Mouse (Mus musculus) heart, postnatal 10 days (tissue): ENCODE data around the gene Hoxc4. TPM values are rescaled to one million over a fixed set of nuclear protein-coding genes. Genes with fewer than 3 reads are reported as not detected.

ENCODE experiments used
- DNase-seq, 2 experiments: peaks; one replicate each; pipeline ENCODE4 v3.0.0; 2021
- intact Hi-C: fragments of 180-260 bp; cut with DNase I; formaldehyde crosslinking; loops from one replicate; pipeline ENCODE4 v1.15.1; 2025
- microRNA-seq, 2 experiments: library from miRNA; unstranded; fragments of <30 nt; microRNA quantifications; one replicate each; pipeline ENCODE4 v1.2.0; 2022
- total RNA-seq, 2 experiments: library from RNA; stranded (reverse); gene quantifications; 2 replicates each; pipeline ENCODE4 v1.2.3; 2021

Gene Hoxc4
- total RNA-seq, 2 experiments from 2014 or later: 0.24 TPM; not detected in 1

GRCm38 (mm10) chr15:103065642-103066041 lies 46.9 kb downstream of the Hoxc4 start:
- intact Hi-C loops: no loop called here
- no peak for DNase-seq

- DNase-seq: no peak
- intact Hi-C loops: no loop called here
These were observed 49.0 kb downstream of the Hoxc4 start for GRCm38 (mm10) chr15:103067701-103068100.

- DNase-seq: no peak
- intact Hi-C loops: no loop called here
These were observed 50.4 kb downstream of the Hoxc4 start for GRCm38 (mm10) chr15:103069173-103069572.

- no peak for DNase-seq
- intact Hi-C loops: no loop called here
These were observed 52.5 kb downstream of the Hoxc4 start for GRCm38 (mm10) chr15:103071266-103071665.

- intact Hi-C loops: no loop called here
- no peak for DNase-seq
These were observed 56.1 kb downstream of the Hoxc4 start for GRCm38 (mm10) chr15:103074663-103075415.

GRCm38 (mm10) chr15:103077673-103078072 lies 58.9 kb downstream of the Hoxc4 start:
- intact Hi-C loops: no loop called here
- no peak for DNase-seq

- intact Hi-C loops: no loop called here
These were observed 63.9 kb downstream of the Hoxc4 start for GRCm38 (mm10) chr15:103082622-103083021.

GRCm38 (mm10) chr15:103083598-103083997 lies 64.9 kb downstream of the Hoxc4 start:
- intact Hi-C loops: no loop called here
- no peak for DNase-seq

More at GRCm38 (mm10) chr15:103082622-103083021, 63.9 kb downstream of the Hoxc4 start:
- DNase-seq: no peak

GRCm38 (mm10) chr15:103084944-103085343 lies 66.2 kb downstream of the Hoxc4 start:
- DNase-seq: no peak
- intact Hi-C loops: no loop called here

- DNase-seq: peak; percentile 24 to 35
These were observed 67.3 kb downstream of the Hoxc4 start for GRCm38 (mm10) chr15:103085831-103086671.

More at GRCm38 (mm10) chr15:103085831-103086671, 67.3 kb downstream of the Hoxc4 start:
- intact Hi-C loops: no loop called here

Small RNAs within 50 kb of the gene (microRNA-seq; reads per million reads assigned to microRNA genes)
- gene Mir196a-2: 0.24 to 0.35 reads per million in 2 experiments
- 2.1 to 7.6 reads per million in 2 experiments for gene Mir615

Other genes starting within 250 kb of the Hoxc4 start
- not detected for gene Hoxc13, start 97.8 kb upstream of the Hoxc4 start, total RNA-seq
- not detected for gene Hoxc12, start 82.2 kb upstream of the Hoxc4 start, total RNA-seq
- gene Hoxc11, start 64.5 kb upstream of the Hoxc4 start, total RNA-seq: not detected
- not detected for gene Hoxc10, start 52.1 kb upstream of the Hoxc4 start, total RNA-seq
- under 1 TPM; 0.12 to 0.15 TPM for gene Hoxc5, start 51.5 kb upstream of the Hoxc4 start, total RNA-seq
- gene Hoxc9, start 42.5 kb upstream of the Hoxc4 start, total RNA-seq: not detected
- gene Hoxc8, start 28.3 kb upstream of the Hoxc4 start, total RNA-seq: not detected
- gene Hoxc6, start 20.7 kb upstream of the Hoxc4 start, total RNA-seq: under 1 TPM in 1 of 2 experiments, not detected in 1; 0.15 TPM
- gene Smug1, start 148.2 kb downstream of the Hoxc4 start, total RNA-seq: 10 to 100 TPM; 13.7 to 16.1 TPM
- gene Cbx5, start 220.9 kb downstream of the Hoxc4 start, total RNA-seq: 10 to 100 TPM; 81.3 to 97.4 TPM
- gene Hnrnpa1, start 221.5 kb downstream of the Hoxc4 start, total RNA-seq: 100 to 1,000 TPM; 299 to 318 TPM
- 1 to 10 TPM in 1 of 2 experiments, under 1 TPM in 1; 0.30 to 1.0 TPM for gene Nfe2, start 239.5 kb downstream of the Hoxc4 start, total RNA-seq